In the genomic region with DNA sequence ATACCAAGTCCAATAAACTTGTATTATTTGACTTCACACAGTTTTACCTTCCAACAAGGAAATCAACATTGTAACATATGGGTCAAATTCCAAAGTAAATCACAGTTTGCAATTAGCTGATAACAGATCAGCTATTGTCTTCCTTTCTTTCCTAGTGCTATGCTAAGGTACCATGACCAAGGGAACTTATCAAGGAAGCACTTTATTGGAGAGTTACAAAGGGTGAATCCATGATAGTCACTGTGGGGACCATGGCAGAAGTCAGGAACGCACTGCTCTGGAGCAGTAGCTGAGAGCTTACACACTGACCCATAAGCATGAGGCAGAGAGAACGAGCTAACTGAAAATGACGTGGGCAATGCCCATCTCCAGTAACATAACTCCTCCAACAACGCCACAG, we compare ENCODE assay signal across 13 mouse cellular contexts.
"Had no signal": no experiment of that assay in that cellular context is flagged by ENCODE, and none has a peak within 500 bp of the region (broad histone marks: within the 10 kb centered on the region; RNA-seq: fewer than 3 reads in every experiment).

No protein-coding gene starts in this region.

- H3K9me3 ChIP-seq: midbrain, embryonic 10.5 days; midbrain, embryonic 13.5 days; midbrain, embryonic 15.5 days; neural tube, embryonic 12.5 days had no signal

- DNase-seq: lung, adult 18-20 months; lung, embryonic 14.5 days; lung, postnatal 10 days; lung, postnatal 4 days; right cerebral cortex, postnatal 14 days; spleen, adult 18-20 months; thymus, adult 18-20 months; thymus, postnatal 14 days; thymus, postnatal 4 days had no signal

- H3K4me1 ChIP-seq: midbrain, embryonic 10.5 days; midbrain, embryonic 13.5 days; midbrain, embryonic 15.5 days; neural tube, embryonic 12.5 days had no signal

- H3K4me3 ChIP-seq: midbrain, embryonic 10.5 days; midbrain, embryonic 13.5 days; midbrain, embryonic 15.5 days; neural tube, embryonic 12.5 days had no signal

- H3K36me3 ChIP-seq: midbrain, embryonic 15.5 days had no signal

- ATAC-seq: midbrain, embryonic 13.5 days; midbrain, embryonic 15.5 days had no signal

- H3K9ac ChIP-seq: lung, embryonic 14.5 days; midbrain, embryonic 13.5 days; midbrain, embryonic 15.5 days; neural tube, embryonic 12.5 days had no signal

- H3K27ac ChIP-seq: midbrain, embryonic 10.5 days; midbrain, embryonic 13.5 days; midbrain, embryonic 15.5 days; neural tube, embryonic 12.5 days had no signal

- H3K4me2 ChIP-seq: lung, embryonic 14.5 days; midbrain, embryonic 13.5 days; midbrain, embryonic 15.5 days; neural tube, embryonic 12.5 days had no signal

- H3K27me3 ChIP-seq: midbrain, embryonic 13.5 days; midbrain, embryonic 15.5 days; neural tube, embryonic 12.5 days had no signal
